ENCODE assay signal across 17 mouse cellular contexts in the genomic region with DNA sequence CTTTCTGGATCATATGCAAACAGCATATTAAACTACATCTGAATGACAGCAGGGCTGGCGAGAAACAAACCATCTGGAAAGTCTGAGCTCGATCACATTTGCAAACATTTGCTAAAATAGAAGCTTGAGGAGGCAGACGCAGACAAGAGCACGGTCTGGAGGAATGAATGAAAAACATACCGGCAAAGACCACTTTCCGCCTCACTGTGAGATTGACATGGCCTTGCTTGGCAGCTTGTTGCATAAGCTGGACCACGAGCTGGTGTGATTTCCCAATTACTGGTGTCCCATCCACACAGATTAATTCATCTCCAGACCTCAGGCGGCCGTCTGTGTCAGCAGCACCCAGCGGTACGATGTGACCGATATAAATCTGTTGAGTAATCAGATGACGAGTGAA.
DNase-seq lines count a peak whose midpoint lies in the region; TF ChIP-seq lines count a peak whose summit lies in the region.
"Had no signal": no experiment of that assay in that cellular context is flagged by ENCODE, and none has a peak within 500 bp of the region (broad histone marks: within the 10 kb centered on the region; RNA-seq: fewer than 3 reads in every experiment).

No protein-coding gene starts in this region.

- no peaks in the 10 kb centered on the region for H3K4me1 ChIP-seq in heart, adult 2 months (ENCODE audit: control insufficient read depth, insufficient read depth, low read length)
- H3K4me1 ChIP-seq: limb, embryonic 13.5 days; neural tube, embryonic 15.5 days had no signal

- 0 out of 2 replicates have a peak overlapping the region, but pooled peaks have one; percentile 27 for H3K4me3 ChIP-seq in layer of hippocampus, adult 2 months
- no peak overlapping the region for H3K4me3 ChIP-seq in heart, adult 2 months
- H3K4me3 ChIP-seq: embryonic facial prominence, embryonic 12.5 days; limb, embryonic 13.5 days; neural tube, embryonic 15.5 days had no signal

- 81% methylated on average over 13 of the region's 13 CpGs for WGBS in heart, adult 2 months

- no peak for TF ChIP-seq POLR2A in heart, adult 2 months (IDR thresholded peaks at IDR 0.05; ENCODE audit: insufficient read depth, low read depth, low read length)

- H3K27ac ChIP-seq in layer of hippocampus, adult 2 months: peak overlapping the region; percentile 75
- no peak overlapping the region for H3K27ac ChIP-seq in heart, adult 2 months
- H3K27ac ChIP-seq: embryonic facial prominence, embryonic 12.5 days; hindbrain, postnatal 0 days; limb, embryonic 13.5 days; neural tube, embryonic 15.5 days had no signal

- H3K27me3 ChIP-seq in heart, adult 2 months (ENCODE audit: control insufficient read depth, insufficient read depth, low read length): no peaks in the 10 kb centered on the region
- H3K27me3 ChIP-seq: embryonic facial prominence, embryonic 12.5 days; limb, embryonic 13.5 days; neural tube, embryonic 15.5 days had no signal

- H3K9ac ChIP-seq in heart, adult 2 months (ENCODE audit: low read depth, low read length): no peak overlapping the region
- H3K9ac ChIP-seq: embryonic facial prominence, embryonic 12.5 days; limb, embryonic 13.5 days; neural tube, embryonic 15.5 days had no signal

- no peaks in the 10 kb centered on the region for H3K79me2 ChIP-seq in heart, adult 2 months (replicated peaks; ENCODE audit: control insufficient read depth, insufficient read depth, low read length)

- peak; percentile 47 to 64 for DNase-seq in frontal cortex, adult 2 months (ENCODE audit: extremely low spot score in 1 of 2, low spot score in 1 of 2)
- DNase-seq in frontal cortex, postnatal 10 days (ENCODE audit: low spot score in 2 of 2): no peak
- peak; percentile 43 for DNase-seq in retina, postnatal 1 day
- DNase-seq in retina, embryonic 14.5 days (ENCODE audit: low spot score): no peak
- peak; percentile 35 to 45 for DNase-seq in layer of hippocampus, adult 2 months (ENCODE audit: low spot score in 2 of 2)
- peak; percentile 13 for DNase-seq in skeletal muscle tissue, adult 2 months (ENCODE audit: low read depth, low spot score)
- no peak for DNase-seq in spleen, postnatal 14 days (ENCODE audit: low spot score in 2 of 2)
- no peak for DNase-seq in heart, adult 2 months
- DNase-seq: cerebellum, adult 8-10 months; gastrocnemius, postnatal 14 days; kidney, postnatal 10 days; lung, postnatal 36 days; spleen, adult 18-20 months had no signal

- no peaks in the 10 kb centered on the region for H3K36me3 ChIP-seq in heart, adult 2 months (ENCODE audit: control insufficient read depth, insufficient read depth, low read length)

- TF ChIP-seq EP300 in heart, adult 2 months (IDR thresholded peaks at IDR 0.05; ENCODE audit: insufficient read depth, low read depth, low read length): no peak

- TF ChIP-seq CTCF in layer of hippocampus, adult 2 months (conservative IDR thresholded peaks at IDR 0.05): 0 out of 2 replicates have a peak, but pooled peaks have one; percentile 10
- TF ChIP-seq CTCF in heart, adult 2 months (IDR thresholded peaks at IDR 0.05): no peak

- intact Hi-C loops in heart, adult 2 months (cut with DNase I): no loop called here

Comparison
In these comparisons a context has a peak if more than half of its experiments do, and no peak if none do; other contexts are left out.
1. DNase-seq: peak in frontal cortex, adult 2 months (2 of 2), retina, postnatal 1 day (single experiment), layer of hippocampus, adult 2 months (2 of 2) and skeletal muscle tissue, adult 2 months (single experiment); none in frontal cortex, postnatal 10 days (0 of 2), retina, embryonic 14.5 days (single experiment), spleen, postnatal 14 days (0 of 2) and heart, adult 2 months (0 of 2).